Mouse (Mus musculus) embryonic fibroblast, embryonic 13.5 days (primary cell): ENCODE results near the gene Vstm4.

Experiments used
- CTCF ChIP-seq: IDR thresholded peaks from 2 replicates; pipeline ENCODE4 v1.5.1; 2011; ENCODE audit warnings: mild to moderate bottlenecking, control low read depth, low read length, moderate library complexity, borderline replicate concordance; ENCODE audit not compliant: insufficient read depth
- POLR2A ChIP-seq: IDR thresholded peaks from 2 replicates; pipeline ENCODE4 v1.6.1; 2011; ENCODE audit warnings: low read depth, mild to moderate bottlenecking, control low read depth, low read length, moderate library complexity

- no peak for TF ChIP-seq CTCF
- no peak for TF ChIP-seq POLR2A
Measured at GRCm38 (mm10) chr14:32909112-32909511, 52.6 kb downstream of the Vstm4 start.
